Mouse (Mus musculus) kidney, postnatal 14 days (tissue): Measurements from ENCODE around the gene S1pr5.
"Not testable (repeated sequence)": the region's sequence is repeated elsewhere in the genome, so short reads cannot be mapped to it uniquely, and the experiment has no call there.

Experiments used
- DNase-seq: peaks from one replicate; pipeline ENCODE4 v3.0.0; 2022; ENCODE audit warnings: mixed read lengths

Gene S1pr5

GRCm38 (mm10) chr9:21265611-21266010 lies 17.4 kb upstream of the S1pr5 start:
- DNase-seq, result peak; percentile 71

GRCm38 (mm10) chr9:21265000-21265561 lies 16.8 kb upstream of the S1pr5 start, which contains the start of gene Atg4d:
Gene Atg4d, plus strand, starts transcription at chr9:21265293.
- DNase-seq, result peak; percentile 99

GRCm38 (mm10) chr9:21264272-21264999 lies 16.2 kb upstream of the S1pr5 start:
- DNase-seq, result no peak

- no peak for DNase-seq
These were observed 13.6 kb upstream of the S1pr5 start for GRCm38 (mm10) chr9:21261831-21262230.

- DNase-seq, result no peak
These were observed 12.3 kb upstream of the S1pr5 start for GRCm38 (mm10) chr9:21260491-21261040.

- DNase-seq, result not testable (repeated sequence)
These were observed 8.1 kb upstream of the S1pr5 start for GRCm38 (mm10) chr9:21256349-21256748.

GRCm38 (mm10) chr9:21254690-21255089 lies 6.4 kb upstream of the S1pr5 start:
- DNase-seq, result no peak

GRCm38 (mm10) chr9:21251116-21251735 lies 3.0 kb upstream of the S1pr5 start:
- no peak for DNase-seq

- DNase-seq, result no peak
These were observed 2.3 kb upstream of the S1pr5 start for GRCm38 (mm10) chr9:21250509-21250908.

- DNase-seq, result no peak
These were observed 1.6 kb upstream of the S1pr5 start for GRCm38 (mm10) chr9:21249629-21250508.

- no peak for DNase-seq
These were observed 1.9 kb downstream of the S1pr5 start for GRCm38 (mm10) chr9:21246342-21246741.

GRCm38 (mm10) chr9:21245113-21245487 lies 3.1 kb downstream of the S1pr5 start:
- no peak for DNase-seq

GRCm38 (mm10) chr9:21244428-21245112 lies 3.7 kb downstream of the S1pr5 start:
- DNase-seq, result no peak

- no peak for DNase-seq
These were observed 4.3 kb downstream of the S1pr5 start for GRCm38 (mm10) chr9:21243826-21244427.

- DNase-seq, result peak; percentile 87
These were observed 6.9 kb downstream of the S1pr5 start for GRCm38 (mm10) chr9:21241343-21241742.

GRCm38 (mm10) chr9:21239465-21239848 lies 8.8 kb downstream of the S1pr5 start:
- DNase-seq, result no peak

- peak; percentile 90 for DNase-seq
These were observed 9.3 kb downstream of the S1pr5 start, which contains the start of gene Keap1 for GRCm38 (mm10) chr9:21238733-21239464. Gene Keap1, minus strand, starts transcription at chr9:21239361.

GRCm38 (mm10) chr9:21238004-21238732 lies 10.1 kb downstream of the S1pr5 start:
- DNase-seq, result peak; percentile 35

- peak; percentile 25 for DNase-seq
These were observed 10.8 kb downstream of the S1pr5 start for GRCm38 (mm10) chr9:21237368-21238003.

- no peak for DNase-seq
These were observed 11.3 kb downstream of the S1pr5 start for GRCm38 (mm10) chr9:21236991-21237367.
